Mouse (Mus musculus) liver, embryonic 11.5 days (tissue): Measurements from ENCODE around the gene Ugt1a8. TPM values are rescaled to one million over a fixed set of nuclear protein-coding genes. Genes with fewer than 3 reads are reported as not detected.
"Not testable (repeated sequence)": the region's sequence is repeated elsewhere in the genome, so short reads cannot be mapped to it uniquely, and the experiment has no call there.

ENCODE experiments used
- ATAC-seq: fragments of 200-750 bp; cut with Nextera tagmentation; replicated peaks from 2 replicates; pipeline ENCODE4 v1.8.0; 2017; ENCODE audit warnings: moderate number of reproducible peaks, mild to moderate bottlenecking, moderate TSS enrichment, moderate library complexity; ENCODE audit not compliant: low FRiP score
- DNase-seq: peaks from one replicate; pipeline ENCODE4 v3.0.0-alpha.2; 2017; ENCODE audit warnings: low spot score
- H3K27ac ChIP-seq: fragments of 300-500 bp; sonication (generic); 2 replicates; pipeline ENCODE4 v1.5.1; 2014; ENCODE audit warnings: mild to moderate bottlenecking, low read depth, low read length, control low read depth
- H3K27me3 ChIP-seq: fragments of 300-500 bp; sonication (generic); replicated peaks from 2 replicates; pipeline ENCODE4 v1.6.1; 2014; ENCODE audit warnings: low read length, mixed read lengths; ENCODE audit not compliant: control insufficient read depth, insufficient read depth
- H3K36me3 ChIP-seq: fragments of 300-500 bp; sonication (generic); 2 replicates; pipeline ENCODE4 v1.6.1; 2014; ENCODE audit warnings: mild to moderate bottlenecking, low read length, moderate library complexity, mixed read lengths; ENCODE audit not compliant: control insufficient read depth, insufficient read depth
- H3K4me1 ChIP-seq: fragments of 300-500 bp; sonication (generic); replicated peaks from 2 replicates; pipeline ENCODE4 v1.6.1; 2014; ENCODE audit warnings: low read length, mixed read lengths; ENCODE audit not compliant: control insufficient read depth, insufficient read depth
- H3K4me2 ChIP-seq: fragments of 300-500 bp; sonication (generic); 2 replicates; pipeline ENCODE4 v1.6.1; 2014; ENCODE audit warnings: mild to moderate bottlenecking, control low read depth, moderate library complexity
- H3K4me3 ChIP-seq: fragments of 300-500 bp; sonication (generic); 2 replicates; pipeline ENCODE4 v1.5.1; 2014; ENCODE audit warnings: low read depth, low read length, control low read depth
- H3K9ac ChIP-seq: fragments of 300-500 bp; sonication (generic); 2 replicates; pipeline ENCODE4 v1.6.1; 2014; ENCODE audit warnings: low read depth, low read length, control low read depth
- H3K9me3 ChIP-seq: fragments of 300-500 bp; sonication (generic); 2 replicates; pipeline ENCODE4 v1.6.1; 2016; ENCODE audit warnings: low read length, inconsistent platforms, mixed read lengths; ENCODE audit not compliant: control insufficient read depth
- WGBS: fragments of 180-500 bp; shearing (Covaris S2); extraction: QIAGEN DNeasy Blood & Tissue Kit; methylation state at CpG from one replicate; pipeline ENCODE4 v1.1.7; 2014; 5-methylcytosine and 5-hydroxymethylcytosine counted together
- polyA plus RNA-seq: library from polyadenylated mRNA; unstranded; fragments of >200 nt; fragmentation: Nextera tagmentation; extraction: Ambion mirVana; gene quantifications from 2 replicates; pipeline ENCODE4 v1.2.1, GENCODE M21; 2014

Ugt1a8 gene
- polyA plus RNA-seq, 1 experiment from 2014 or later: not detected

DNA sequence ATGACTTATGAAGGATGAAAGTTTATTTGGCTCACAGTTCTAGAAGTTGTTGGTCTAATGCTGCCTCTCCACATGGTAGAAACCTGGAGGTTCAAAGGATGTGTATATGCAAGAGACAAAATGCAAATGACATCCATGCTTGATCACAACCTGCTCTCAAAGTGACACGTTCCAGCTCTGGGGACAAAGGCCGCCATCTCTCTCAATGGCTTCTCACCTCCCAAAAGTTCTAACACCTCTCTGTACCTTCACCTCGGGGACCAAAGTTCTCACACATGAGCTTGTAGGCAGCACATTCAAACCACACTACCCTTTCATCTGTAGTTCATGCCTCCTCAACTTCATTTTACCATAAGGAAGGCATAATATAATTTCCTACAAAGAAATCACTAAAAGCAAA is 130.0 kb downstream of the Ugt1a8 start:
- 40% methylated on average over 3 of the region's 3 CpGs for WGBS
- DNase-seq: peak; percentile 30

GRCm38 (mm10) chr1:88218051-88218450 is 130.4 kb downstream of the Ugt1a8 start:
- H3K4me2 ChIP-seq: no peak overlapping the region
- H3K27me3 ChIP-seq: no peaks in the 10 kb centered on the region
- no peak overlapping the region for H3K27ac ChIP-seq
- peaks cover 44% of the 10 kb centered on the region for H3K9me3 ChIP-seq
- H3K9ac ChIP-seq: no peak overlapping the region
- WGBS: 72% methylated on average over 9 of the region's 9 CpGs
- DNase-seq: peak; percentile 46
- H3K4me3 ChIP-seq: no peak overlapping the region
- H3K36me3 ChIP-seq: no peaks in the 10 kb centered on the region
- no peaks in the 10 kb centered on the region for H3K4me1 ChIP-seq
- ATAC-seq: no peak

More for the DNA sequence above, 130.0 kb downstream of the Ugt1a8 start:
- Histone ChIP-seq H3K4me1 (no peaks in the 10 kb centered on the region), H3K4me2 (no peak overlapping the region), H3K27ac (no peak overlapping the region), H3K9ac (no peak overlapping the region), H3K9me3 (peaks cover 48% of the 10 kb centered on the region), H3K36me3 (no peaks in the 10 kb centered on the region), H3K4me3 (no peak overlapping the region), H3K27me3 (no peaks in the 10 kb centered on the region)
- no peak for ATAC-seq

DNA sequence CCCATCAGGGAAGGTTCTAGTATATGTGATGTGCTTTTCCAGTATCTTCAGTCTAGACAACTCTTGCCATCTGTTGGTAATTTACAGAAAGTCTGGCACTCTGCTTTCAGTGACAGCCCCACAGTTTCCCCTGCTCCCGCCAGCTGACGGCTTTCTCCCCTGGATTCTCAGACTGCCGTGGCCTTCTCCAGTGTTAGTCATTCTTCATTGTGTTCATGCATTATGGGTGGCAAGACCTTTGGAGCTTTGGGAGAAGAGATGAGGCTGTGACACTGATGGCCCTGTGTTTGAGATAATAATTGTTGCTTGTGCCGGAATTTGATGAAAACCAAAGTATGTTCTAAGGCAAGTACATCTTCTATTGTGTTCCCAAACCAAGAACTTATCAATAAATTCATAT is 131.0 kb downstream of the Ugt1a8 start:
- peak; percentile 37 for DNase-seq

GRCm38 (mm10) chr1:88219054-88219453 is 131.4 kb downstream of the Ugt1a8 start:
- Histone ChIP-seq H3K36me3 (no peaks in the 10 kb centered on the region), H3K9me3 (peaks cover 34% of the 10 kb centered on the region), H3K27me3 (no peaks in the 10 kb centered on the region), H3K4me3 (no peak overlapping the region), H3K9ac (no peak overlapping the region), H3K4me2 (no peak overlapping the region), H3K27ac (no peak overlapping the region), H3K4me1 (no peaks in the 10 kb centered on the region)
- ATAC-seq (no peak), DNase-seq (peak; percentile 30)
- 20% methylated on average over 1 of the region's 1 CpGs for WGBS

More for the DNA sequence above, 131.0 kb downstream of the Ugt1a8 start:
- H3K4me3 ChIP-seq: no peak overlapping the region
- H3K9ac ChIP-seq: no peak overlapping the region
- H3K4me2 ChIP-seq: no peak overlapping the region
- H3K4me1 ChIP-seq: no peaks in the 10 kb centered on the region
- H3K36me3 ChIP-seq: no peaks in the 10 kb centered on the region
- H3K27ac ChIP-seq: no peak overlapping the region
- no peak for ATAC-seq
- WGBS: 49% methylated on average over 4 of the region's 4 CpGs
- H3K9me3 ChIP-seq: peaks cover 38% of the 10 kb centered on the region
- no peaks in the 10 kb centered on the region for H3K27me3 ChIP-seq

DNA sequence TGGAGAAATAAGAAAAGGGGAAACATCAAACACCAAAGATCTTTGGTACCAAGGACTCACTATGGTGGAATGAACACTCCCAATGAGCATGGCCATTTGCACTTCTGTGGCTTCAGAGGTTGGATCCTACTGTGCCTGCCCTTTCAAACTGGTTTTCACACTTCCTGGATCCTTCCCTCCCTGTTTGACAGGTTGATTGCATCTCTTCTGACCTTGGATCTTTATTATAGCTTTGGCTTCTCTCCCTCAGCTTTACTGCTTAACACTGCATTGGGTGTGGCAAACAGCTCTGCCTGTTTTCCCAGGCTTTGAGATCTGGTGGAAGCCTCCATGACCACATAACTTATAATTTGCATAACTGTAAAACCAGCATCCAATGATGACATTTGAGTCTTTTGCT is 132.7 kb downstream of the Ugt1a8 start:
- H3K27ac ChIP-seq: no peak overlapping the region
- ATAC-seq: no peak
- no peaks in the 10 kb centered on the region for H3K4me1 ChIP-seq
- no peaks in the 10 kb centered on the region for H3K36me3 ChIP-seq
- DNase-seq: peak; percentile 40
- no peaks in the 10 kb centered on the region for H3K27me3 ChIP-seq
- H3K4me2 ChIP-seq: no peak overlapping the region
- no peak overlapping the region for H3K4me3 ChIP-seq
- H3K9ac ChIP-seq: no peak overlapping the region
- peaks cover 25% of the 10 kb centered on the region for H3K9me3 ChIP-seq

DNA sequence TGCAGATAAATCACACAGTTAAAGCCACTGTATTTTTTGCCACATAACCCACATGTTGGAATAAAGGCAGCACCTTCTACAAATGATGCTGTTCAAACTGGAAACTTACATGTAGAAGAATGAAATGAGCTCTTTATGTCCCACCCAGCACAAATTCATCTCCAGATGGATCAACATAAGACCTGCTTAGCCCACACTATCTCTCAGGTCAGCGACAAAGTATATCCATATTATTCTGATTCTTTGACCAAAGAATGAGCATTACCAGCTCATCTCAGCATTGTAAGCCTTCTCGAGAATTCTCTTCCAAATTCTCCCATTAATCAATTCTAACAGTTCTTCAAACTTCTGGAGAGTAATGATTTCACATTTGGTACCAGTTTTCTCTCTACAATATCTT is 134.6 kb downstream of the Ugt1a8 start:
- ATAC-seq (no peak), DNase-seq (no peak)
- Histone ChIP-seq H3K27me3 (no peaks in the 10 kb centered on the region), H3K36me3 (no peaks in the 10 kb centered on the region), H3K4me1 (no peaks in the 10 kb centered on the region), H3K27ac (no peak overlapping the region), H3K9ac (no peak overlapping the region), H3K4me3 (no peak overlapping the region), H3K9me3 (peaks cover 27% of the 10 kb centered on the region), H3K4me2 (no peak overlapping the region)
- 41% methylated on average over 2 of the region's 2 CpGs for WGBS

DNA sequence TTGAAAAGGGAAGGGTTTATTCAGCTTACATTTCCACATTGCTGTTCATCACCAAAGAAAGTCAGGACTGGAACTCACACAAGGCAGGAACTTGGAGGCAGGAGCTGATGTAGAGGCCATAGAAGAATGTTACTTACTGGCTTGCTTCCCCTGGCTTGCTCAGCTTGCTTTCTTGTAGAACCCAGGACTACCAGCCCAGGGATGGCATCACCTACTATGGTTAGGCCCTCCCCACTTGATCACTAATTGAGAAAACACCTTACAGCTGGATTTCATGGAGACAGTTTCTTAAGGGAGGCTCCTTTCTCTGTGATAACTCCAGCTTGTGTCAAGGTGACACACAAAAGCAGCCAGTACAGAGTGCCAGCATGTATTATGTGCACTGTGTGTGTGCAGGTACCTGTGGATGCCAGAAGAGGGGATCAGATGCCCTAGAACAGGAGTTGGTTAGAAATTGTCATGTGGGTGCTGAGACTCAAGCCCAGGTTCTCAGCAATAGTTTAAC is 135.4 kb downstream of the Ugt1a8 start:
- not testable (repeated sequence) for H3K4me2 ChIP-seq, H3K36me3 ChIP-seq, H3K27ac ChIP-seq, H3K27me3 ChIP-seq, H3K9ac ChIP-seq, H3K4me1 ChIP-seq, ATAC-seq, H3K4me3 ChIP-seq
- H3K9me3 ChIP-seq: peaks cover 29% of the 10 kb centered on the region
- peak; percentile 33 for DNase-seq

GRCm38 (mm10) chr1:88223591-88223990 is 136.0 kb downstream of the Ugt1a8 start:
- ATAC-seq (no peak), DNase-seq (peak; percentile 46)
- Histone ChIP-seq H3K36me3 (no peaks in the 10 kb centered on the region), H3K27me3 (no peaks in the 10 kb centered on the region), H3K4me2 (no peak overlapping the region), H3K27ac (no peak overlapping the region), H3K9ac (no peak overlapping the region), H3K4me1 (no peaks in the 10 kb centered on the region), H3K4me3 (no peak overlapping the region), H3K9me3 (peaks cover 34% of the 10 kb centered on the region)
- 41% methylated on average over 1 of the region's 1 CpGs for WGBS

DNA sequence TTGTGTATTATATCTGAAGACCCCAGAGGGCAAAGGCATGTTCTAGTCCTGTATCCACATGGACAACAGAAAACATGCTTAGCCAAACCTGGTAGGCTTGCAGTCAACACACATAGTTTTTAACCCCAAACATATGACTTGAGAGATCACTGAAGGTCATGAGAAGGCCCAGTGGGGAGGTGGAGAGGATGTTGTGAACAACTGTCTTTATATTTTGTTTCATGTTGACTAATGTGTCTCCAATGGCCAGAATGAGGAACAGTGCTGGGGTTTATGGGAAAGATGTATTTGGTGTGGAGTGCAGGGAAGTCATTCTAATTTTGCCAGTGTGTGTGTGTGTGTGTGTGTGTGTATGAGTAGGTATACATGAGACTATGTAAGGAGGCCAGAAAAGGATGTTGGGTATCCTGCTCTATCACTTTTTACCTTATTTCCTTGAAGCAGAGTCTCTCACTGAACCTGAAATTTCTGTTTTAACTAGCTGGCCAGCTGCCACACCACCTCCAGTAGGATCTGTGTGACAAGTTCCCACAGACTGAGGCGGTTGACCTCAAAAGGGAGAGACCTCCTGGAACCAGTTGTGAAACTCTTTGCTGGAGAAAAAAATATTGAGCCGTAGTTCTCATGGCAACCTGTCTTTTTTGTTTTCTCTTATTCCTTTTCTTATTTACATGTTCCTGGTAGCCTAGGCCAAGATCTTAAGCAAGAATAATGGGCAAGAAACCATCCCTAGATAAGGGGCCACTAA is 136.6 kb downstream of the Ugt1a8 start:
- H3K9ac ChIP-seq: no peak overlapping the region
- H3K4me3 ChIP-seq: no peak overlapping the region
- peaks cover 41% of the 10 kb centered on the region for H3K9me3 ChIP-seq
- no peaks in the 10 kb centered on the region for H3K36me3 ChIP-seq
- ATAC-seq (no peak), DNase-seq (peak; percentile 38)
- no peaks in the 10 kb centered on the region for H3K27me3 ChIP-seq
- no peaks in the 10 kb centered on the region for H3K4me1 ChIP-seq
- WGBS: 57% methylated on average over 2 of the region's 2 CpGs
- no peak overlapping the region for H3K27ac ChIP-seq
- H3K4me2 ChIP-seq: no peak overlapping the region
